Mouse (Mus musculus): ENCODE data around the gene Rmi2.

DNA sequence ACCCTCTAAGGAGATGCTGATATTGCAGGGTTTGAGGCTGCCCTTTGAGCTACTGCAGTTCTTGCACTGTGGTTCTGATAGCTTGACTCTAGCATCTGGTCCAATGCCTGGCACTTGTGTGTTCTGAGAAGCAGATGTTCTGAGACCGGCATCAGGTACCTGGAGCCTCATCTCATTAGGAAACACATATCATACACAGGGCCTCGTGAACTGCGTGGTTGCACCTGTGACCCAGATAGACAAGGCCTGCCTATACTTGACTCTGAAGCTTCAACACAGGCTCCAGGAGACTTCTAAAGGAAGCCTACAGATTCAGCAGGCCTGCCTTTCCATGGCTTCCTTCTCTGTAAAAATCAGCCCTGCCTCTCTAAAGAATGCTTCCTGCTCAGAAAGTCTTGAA lies 1.5 kb downstream of the Rmi2 start:
- TF ChIP-seq ZNF384 (IDR thresholded peaks at IDR 0.05; ENCODE audit: low read depth, low read length) (no peak), EP300 (IDR thresholded peaks at IDR 0.05; ENCODE audit: low read depth in 1 of 2, low read length in 2 of 2) (no peak), POLR2A (IDR thresholded peaks at IDR 0.05; ENCODE audit: control insufficient read depth in 1 of 2, insufficient read depth in 1 of 2, low read depth in 1 of 2, low read length in 2 of 2, poor library complexity in 1 of 2) (no peak), JUND (IDR thresholded peaks at IDR 0.05; ENCODE audit: low read depth, low read length) (no peak), CTCF (IDR thresholded peaks at IDR 0.05 in 2 of 3, conservative IDR thresholded peaks at IDR 0.05 in 1 of 3; ENCODE audit: control insufficient read depth in 1 of 3, insufficient read depth in 1 of 3, low read depth in 2 of 3, low read length in 3 of 3, poor library complexity in 1 of 3, severe bottlenecking in 1 of 3) (no peak), CHD2 (IDR thresholded peaks at IDR 0.05; ENCODE audit: low read length) (no peak), RAD21 (IDR thresholded peaks at IDR 0.05; ENCODE audit: low read depth, low read length) (no peak)
